Mouse (Mus musculus): ENCODE results near the gene Slc12a9. TPM values are rescaled to one million over a fixed set of nuclear protein-coding genes. Genes with fewer than 3 reads are reported as not detected.

The Slc12a9 gene
- total RNA-seq (2012; rRNA removed) (7.1 and 8.8 TPM in 2 replicates), polyA plus RNA-seq (2012; ENCODE audit: insufficient read depth in 1 of 2, insufficient read length in 2 of 2, low read depth in 1 of 2, low replicate concordance in 2 of 2, missing spikeins in 1 of 2) (10 to 100 TPM in 1 of 2 experiments, not detected in 1; 12.1 TPM)

- H3K4me3 ChIP-seq (ENCODE audit: control insufficient read depth in 1 of 2, insufficient read depth in 1 of 2, low read depth in 2 of 2, low read length in 2 of 2), result peak within 1 kb of the TSS; percentile 65 to 84
- peaks cover 0 to 9% of the 10 kb centered on the region in 2 experiments; a peak in 2 of 4 replicates for H3K36me3 ChIP-seq (ENCODE audit: control insufficient read depth in 1 of 2, insufficient read depth in 2 of 2, low read length in 2 of 2)
- H3K27ac ChIP-seq (ENCODE audit: control insufficient read depth, low read depth, low read length), result no peak within 1 kb of the TSS
- peak within 1 kb of the TSS; percentile 66 for H3K9ac ChIP-seq (ENCODE audit: control insufficient read depth, low read depth, low read length, poor library complexity, severe bottlenecking)
- H3K9me3 ChIP-seq (replicated peaks; ENCODE audit: insufficient read depth, low read length), result no peaks in the 10 kb centered on the region
- peaks cover 2 to 15% of the 10 kb centered on the region in 2 experiments for H3K4me1 ChIP-seq (ENCODE audit: control insufficient read depth in 1 of 2, insufficient read depth in 2 of 2, low read length in 2 of 2)
- no peaks in the 10 kb centered on the region; the same call in 1 of the 2 replicates for H3K79me2 ChIP-seq (ENCODE audit: control insufficient read depth, insufficient read depth, low read length, poor library complexity)
- H3K27me3 ChIP-seq (ENCODE audit: control insufficient read depth in 1 of 2, insufficient read depth in 2 of 2, low read length in 2 of 2), result no peaks in the 10 kb centered on the region
- peak; percentile 95 for DNase-seq (ENCODE audit: low read depth, low spot score)
- TF ChIP-seq UBTF (IDR thresholded peaks at IDR 0.05; ENCODE audit: borderline replicate concordance, insufficient read depth, low read depth, low read length), result no peak
- TF ChIP-seq ELF1 (IDR thresholded peaks at IDR 0.05; ENCODE audit: low read depth, low read length), result no peak
- no peak for TF ChIP-seq JUND (IDR thresholded peaks at IDR 0.05; ENCODE audit: low read depth, low read length)
- peak; percentile 62 to 82 (median 67) for TF ChIP-seq CTCF (IDR thresholded peaks at IDR 0.05 in 2 of 3, conservative IDR thresholded peaks at IDR 0.05 in 1 of 3; ENCODE audit: control insufficient read depth in 1 of 3, insufficient read depth in 1 of 3, low read depth in 2 of 3, low read length in 3 of 3, poor library complexity in 1 of 3, severe bottlenecking in 1 of 3)
- no peak for TF ChIP-seq E2F4 (IDR thresholded peaks at IDR 0.05; ENCODE audit: borderline replicate concordance, low read depth, low read length)
- TF ChIP-seq MYB (IDR thresholded peaks at IDR 0.05; ENCODE audit: low read depth, low read length), result no peak
- no peak for TF ChIP-seq ZKSCAN1 (IDR thresholded peaks at IDR 0.05; ENCODE audit: low read depth, low read length)
- no peak for TF ChIP-seq ZMIZ1 (IDR thresholded peaks at IDR 0.05; ENCODE audit: low read depth, low read length)
- peak; percentile 81 for TF ChIP-seq SIN3A (IDR thresholded peaks at IDR 0.05; ENCODE audit: low read length)
- peak; percentile 84; the same call in 1 of the 2 replicates for TF ChIP-seq MYC (IDR thresholded peaks at IDR 0.05; ENCODE audit: low read depth, low read length)
- TF ChIP-seq BHLHE40 (IDR thresholded peaks at IDR 0.05; ENCODE audit: borderline replicate concordance, low read depth, low read length), result 0 out of 2 replicates have a peak, but pooled peaks have one; percentile 5
- peak; percentile 37 to 63; a peak in 2 of 4 replicates for TF ChIP-seq POLR2A (IDR thresholded peaks at IDR 0.05; ENCODE audit: control insufficient read depth in 1 of 2, insufficient read depth in 1 of 2, low read depth in 1 of 2, low read length in 2 of 2, poor library complexity in 1 of 2)
- TF ChIP-seq TAL1 (IDR thresholded peaks at IDR 0.05; ENCODE audit: low read length), result no peak
- no peak; a peak in 1 of 4 replicates for TF ChIP-seq EP300 (IDR thresholded peaks at IDR 0.05; ENCODE audit: low read depth in 1 of 2, low read length in 2 of 2)
- no peak for TF ChIP-seq RCOR1 (IDR thresholded peaks at IDR 0.05; ENCODE audit: low read depth, low read length)
- TF ChIP-seq MEF2A (IDR thresholded peaks at IDR 0.05; ENCODE audit: extremely low read depth, insufficient replicate concordance, low read depth, low read length, poor library complexity, severe bottlenecking), result no peak
- no peak for TF ChIP-seq USF2 (IDR thresholded peaks at IDR 0.05; ENCODE audit: borderline replicate concordance in 1 of 2, insufficient read depth in 1 of 2, low read depth in 1 of 2, low read length in 2 of 2)
- 0 out of 2 replicates have a peak, but pooled peaks have one; percentile 6 for TF ChIP-seq HCFC1 (IDR thresholded peaks at IDR 0.05; ENCODE audit: low read depth, low read length)
- TF ChIP-seq TCF12 (IDR thresholded peaks at IDR 0.05; ENCODE audit: low read depth, low read length), result no peak
- 0 out of 2 replicates have a peak, but pooled peaks have one; percentile 10 for TF ChIP-seq CHD1 (IDR thresholded peaks at IDR 0.05; ENCODE audit: low read depth, low read length)
- TF ChIP-seq GATA1 (IDR thresholded peaks at IDR 0.05; ENCODE audit: low read depth, low read length), result no peak
- peak; percentile 58 for TF ChIP-seq SMC3 (IDR thresholded peaks at IDR 0.05; ENCODE audit: low read depth, low read length)
- no peak for TF ChIP-seq MAFK (IDR thresholded peaks at IDR 0.05; ENCODE audit: borderline replicate concordance, low read depth, low read length)
- no peak for TF ChIP-seq NRF1 (IDR thresholded peaks at IDR 0.05; ENCODE audit: insufficient read depth, low read depth, low read length, poor library complexity, severe bottlenecking)
- TF ChIP-seq TBP (IDR thresholded peaks at IDR 0.05; ENCODE audit: low read depth, low read length), result peak; percentile 65
- TF ChIP-seq KAT2A (conservative IDR thresholded peaks at IDR 0.05; ENCODE audit: low read depth, low read length), result no peak
- TF ChIP-seq MAZ (IDR thresholded peaks at IDR 0.05; ENCODE audit: low read depth, low read length), result no peak
- TF ChIP-seq CHD2 (IDR thresholded peaks at IDR 0.05; ENCODE audit: low read length), result no peak
- no peak; the same call in 1 of the 2 replicates for TF ChIP-seq POLR2AphosphoS2 (IDR thresholded peaks at IDR 0.05; ENCODE audit: low read length)
- TF ChIP-seq NELFE (IDR thresholded peaks at IDR 0.05; ENCODE audit: low read depth, low read length), result peak; percentile 60
- TF ChIP-seq RAD21 (IDR thresholded peaks at IDR 0.05; ENCODE audit: low read depth, low read length), result peak; percentile 41
- no peak for TF ChIP-seq GABPA (IDR thresholded peaks at IDR 0.05; ENCODE audit: low read depth, low read length)
- TF ChIP-seq MAX (IDR thresholded peaks at IDR 0.05; ENCODE audit: low read length), result peak; percentile 91
- TF ChIP-seq POLR2AphosphoS5 (IDR thresholded peaks at IDR 0.05; ENCODE audit: borderline replicate concordance, low read depth, low read length), result no peak
- peak; percentile 47 for TF ChIP-seq ZC3H11A (IDR thresholded peaks at IDR 0.05; ENCODE audit: low read depth, low read length)
Observed at GRCm38 (mm10) chr5:137333512-137334174, at the start of gene Slc12a9. Gene Slc12a9, minus strand, starts transcription at chr5:137333597.
